Mouse (Mus musculus): ENCODE data around the gene Spen.
A peak's percentile ranks its signal among the peaks of the same experiment; 100 is the strongest.

Gene Spen

GRCm38 (mm10) chr4:141526936-141527650 lies 11.3 kb downstream of the Spen start:
- DNase-seq: no peak

GRCm38 (mm10) chr4:141525940-141526339 lies 12.5 kb downstream of the Spen start:
- no peak for DNase-seq

GRCm38 (mm10) chr4:141524658-141525057 lies 13.7 kb downstream of the Spen start:
- no peak for DNase-seq

GRCm38 (mm10) chr4:141523128-141523527 lies 15.3 kb downstream of the Spen start:
- DNase-seq: no peak

DNA sequence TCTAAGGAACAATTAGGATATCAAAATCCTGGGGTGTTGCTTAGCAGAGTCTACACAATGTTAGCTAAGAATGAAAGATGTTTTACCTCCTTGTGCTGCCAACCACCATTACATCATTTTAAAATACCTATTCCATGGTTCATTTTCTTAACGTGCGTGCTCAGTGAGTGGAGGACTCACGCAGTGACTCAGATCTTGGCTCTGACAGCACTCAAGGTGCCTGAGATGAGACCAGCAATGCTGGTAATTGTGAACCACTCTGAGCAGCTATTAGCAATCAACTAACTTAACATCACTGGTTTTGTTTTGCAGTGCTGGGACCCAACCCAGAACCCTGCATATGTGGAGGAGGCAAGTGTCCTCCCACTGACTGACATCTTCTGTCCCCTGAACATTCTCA lies 20.0 kb downstream of the Spen start:
- no peak for DNase-seq

DNA sequence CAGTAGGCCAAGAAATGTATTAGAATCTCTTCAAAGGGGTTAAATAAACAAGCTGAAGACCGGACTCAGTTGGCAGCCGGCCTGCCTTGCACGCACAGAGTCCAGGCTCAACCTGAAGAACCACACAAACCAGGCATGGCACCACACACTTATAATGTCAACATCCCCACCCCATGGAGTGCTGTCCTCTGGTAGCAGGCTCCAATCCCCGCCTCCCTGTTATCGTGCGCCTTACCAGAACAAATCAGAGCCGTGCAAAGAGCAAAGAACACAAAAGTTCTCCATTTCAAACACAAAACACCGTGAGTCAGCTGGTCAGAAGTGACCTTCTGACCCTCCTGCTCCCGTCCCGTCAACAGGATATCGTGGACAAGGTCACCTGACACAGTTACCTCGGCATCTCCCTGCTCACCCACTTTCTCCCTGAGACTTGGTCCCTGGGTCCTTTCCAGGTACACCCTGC lies 24.2 kb downstream of the Spen start:
- no peak for DNase-seq

DNA sequence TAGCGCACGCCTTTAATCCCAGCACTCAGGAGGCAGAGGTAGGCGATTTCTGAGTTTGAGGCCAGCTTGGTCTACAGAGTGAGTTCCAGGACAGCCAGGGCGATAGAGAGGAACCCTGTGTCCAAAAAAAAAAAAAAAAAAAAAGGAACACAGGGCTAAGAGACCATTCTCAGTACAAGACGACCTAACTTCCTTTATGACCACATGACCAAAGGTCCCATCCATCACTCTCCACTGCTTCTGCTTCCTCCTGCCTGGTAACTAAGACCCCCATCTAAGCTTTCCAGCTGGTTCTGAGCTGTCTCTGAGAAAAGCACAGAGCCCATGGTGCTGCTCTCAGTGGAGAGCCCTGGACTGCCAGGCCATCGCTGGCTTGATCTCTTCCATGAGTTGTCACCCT lies 26.3 kb downstream of the Spen start:
- DNase-seq: no peak

DNA sequence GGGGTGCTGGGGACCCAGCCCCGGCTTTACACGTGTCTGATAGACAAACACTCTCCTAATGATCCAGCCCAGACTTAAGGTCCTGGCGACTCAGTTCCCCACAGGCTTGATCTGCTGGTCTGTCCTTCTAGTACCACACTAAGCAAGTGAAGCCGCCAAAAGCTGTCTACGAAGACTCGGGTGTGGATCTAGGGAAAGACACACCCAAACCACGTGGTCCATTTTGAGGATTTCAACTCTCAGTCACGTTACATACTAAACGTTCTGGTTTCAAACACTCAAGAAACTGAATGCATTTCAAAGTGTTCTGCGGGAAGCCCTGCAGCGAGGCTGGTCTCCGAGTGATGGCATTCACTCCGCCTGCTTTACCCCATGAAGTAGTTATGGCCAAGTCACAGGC lies 27.9 kb downstream of the Spen start:
- DNase-seq: no peak

DNA sequence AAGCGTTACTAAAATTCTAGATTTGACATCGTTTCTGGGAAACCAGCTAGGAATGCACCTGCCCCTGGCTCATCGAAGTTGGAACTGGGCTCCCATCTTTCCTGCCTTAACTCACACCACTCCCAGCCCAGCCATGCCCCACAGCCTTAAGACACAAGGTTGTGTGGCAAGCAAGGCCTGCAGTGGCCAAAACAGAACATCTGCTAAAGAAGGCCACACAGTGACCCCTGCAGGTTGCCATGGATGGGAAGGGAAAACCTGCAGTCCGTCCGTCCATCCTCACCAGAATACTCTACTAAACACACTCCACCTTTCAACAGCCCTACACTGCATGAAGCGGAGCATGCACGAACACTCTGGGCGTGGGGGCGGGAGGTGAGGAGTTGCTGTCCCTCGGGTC lies 31.5 kb downstream of the Spen start:
- no peak for DNase-seq

DNA sequence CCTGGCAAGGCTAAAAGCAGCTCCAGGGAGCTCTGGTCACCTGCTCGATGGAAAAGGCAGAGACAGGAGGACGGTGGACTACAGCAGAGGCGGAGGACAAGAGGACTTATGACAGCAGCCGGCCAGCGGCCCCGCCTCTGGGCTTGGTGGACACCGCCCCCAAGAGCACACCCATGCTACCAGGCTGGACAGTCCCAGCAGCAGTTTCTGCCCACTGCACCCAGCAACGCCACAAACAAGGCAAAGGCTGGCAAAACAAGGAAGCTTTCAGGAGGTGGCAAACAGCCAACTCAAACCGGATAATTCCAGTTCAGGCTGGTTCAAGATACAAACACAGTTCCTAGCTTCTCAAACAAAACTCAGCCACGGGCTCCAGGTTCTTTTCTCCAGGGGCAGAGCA lies 32.0 kb downstream of the Spen start:
- peak; percentile 78 for DNase-seq

DNA sequence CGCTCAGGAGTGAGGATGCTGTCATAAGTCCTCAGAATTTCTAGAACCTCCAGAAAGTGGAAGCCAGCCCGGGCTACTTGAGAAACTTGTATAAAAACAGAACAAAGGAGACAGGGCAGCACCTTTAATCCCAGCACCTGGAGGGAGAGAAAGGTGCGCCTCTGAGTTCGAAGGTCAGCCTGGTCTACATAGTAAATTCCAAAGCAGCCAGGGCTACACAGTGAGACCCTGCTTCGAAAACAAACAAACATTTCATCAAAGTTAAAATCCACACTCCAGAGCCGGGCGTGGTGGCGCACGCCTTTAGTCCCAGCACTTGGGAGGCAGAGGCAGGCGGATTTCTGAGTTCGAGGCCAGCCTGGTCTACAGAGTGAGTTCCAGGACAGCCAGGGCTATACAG lies 32.6 kb downstream of the Spen start:
- DNase-seq: no peak

DNA sequence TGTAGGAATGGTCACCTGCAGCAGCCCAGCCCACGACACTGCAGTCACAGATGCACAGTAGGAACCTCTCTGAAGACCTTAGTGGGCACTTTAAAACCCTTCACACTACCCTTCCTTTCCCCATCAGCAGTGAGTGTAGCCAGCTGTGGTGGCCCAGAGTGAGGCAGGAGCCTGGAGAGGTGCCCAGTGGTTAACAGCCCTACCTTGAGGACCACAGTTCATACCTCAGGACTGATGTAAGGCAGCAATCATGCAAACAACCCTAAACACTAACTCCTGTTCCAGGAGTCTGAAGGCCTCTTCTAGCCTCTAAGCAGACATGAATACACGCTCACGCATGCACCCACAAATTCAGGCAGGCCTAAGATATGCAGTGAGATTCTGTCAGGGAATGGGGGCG lies 33.9 kb downstream of the Spen start:
- no peak for DNase-seq

DNA sequence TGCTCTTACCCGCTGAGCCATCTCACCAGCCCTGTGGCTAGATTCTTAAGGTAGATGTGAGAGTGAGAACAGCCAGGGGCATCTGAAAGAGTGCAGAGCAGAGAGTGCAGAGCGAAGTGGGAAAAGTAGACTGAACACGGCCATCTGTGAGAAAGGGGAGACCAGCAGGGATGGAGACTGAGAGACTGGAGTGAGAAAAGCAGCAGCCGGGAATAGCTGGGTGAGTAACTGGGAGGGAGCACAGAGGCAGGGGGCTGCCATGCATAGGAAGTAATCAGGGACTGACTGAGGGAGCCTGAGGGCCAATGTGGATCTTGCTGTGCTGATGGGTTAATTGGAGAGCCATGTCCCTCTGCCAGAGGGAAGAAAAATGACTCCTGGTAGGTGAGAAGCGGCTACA lies 35.7 kb downstream of the Spen start:
- DNase-seq: no peak

- peak; percentile 51 for DNase-seq
Observed at GRCm38 (mm10) chr4:141501058-141501457, 37.3 kb downstream of the Spen start.

GRCm38 (mm10) chr4:141500637-141501036 lies 37.8 kb downstream of the Spen start:
- no peak for DNase-seq

- DNase-seq: no peak
Observed at GRCm38 (mm10) chr4:141488670-141489069, 49.7 kb downstream of the Spen start.

DNA sequence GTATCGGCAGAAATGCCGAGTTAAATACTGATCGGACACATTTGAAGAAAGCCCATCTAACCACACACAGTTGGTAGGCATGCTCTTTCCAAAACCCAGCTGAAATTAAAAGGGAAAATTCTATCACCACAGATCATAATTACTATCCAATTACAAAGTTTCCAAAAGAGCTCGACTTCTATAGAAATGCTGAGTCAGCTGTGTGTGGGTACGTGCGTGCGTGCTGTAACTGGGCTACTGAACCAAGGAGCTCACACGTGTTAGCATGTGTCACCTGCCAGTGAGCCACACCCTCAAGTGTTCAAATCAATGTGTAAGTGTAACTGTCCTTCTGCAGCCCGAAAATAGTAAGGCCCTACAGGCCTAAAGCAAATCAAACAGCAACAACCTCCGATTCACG lies 50.8 kb downstream of the Spen start:
- no peak for DNase-seq

DNA sequence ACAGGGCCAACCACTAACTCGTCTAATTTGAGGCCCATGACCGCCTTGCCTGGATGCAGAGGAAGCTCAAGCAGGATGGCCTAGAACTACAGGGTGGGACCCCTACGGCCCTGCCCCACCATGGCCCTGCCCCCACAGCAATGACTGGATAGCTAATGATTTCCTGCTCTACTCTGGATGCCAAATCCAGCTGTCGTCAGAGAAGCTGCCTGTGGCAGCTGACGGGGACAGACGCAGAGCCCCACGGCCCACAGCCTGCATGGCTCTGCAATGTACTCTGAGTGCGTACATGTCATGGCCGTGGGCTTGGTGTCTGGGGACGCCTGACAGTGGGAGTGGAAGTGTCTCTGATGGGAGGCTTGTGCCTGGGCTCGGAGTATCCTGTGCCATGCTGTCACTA lies 54.3 kb downstream of the Spen start:
- DNase-seq: no peak

DNA sequence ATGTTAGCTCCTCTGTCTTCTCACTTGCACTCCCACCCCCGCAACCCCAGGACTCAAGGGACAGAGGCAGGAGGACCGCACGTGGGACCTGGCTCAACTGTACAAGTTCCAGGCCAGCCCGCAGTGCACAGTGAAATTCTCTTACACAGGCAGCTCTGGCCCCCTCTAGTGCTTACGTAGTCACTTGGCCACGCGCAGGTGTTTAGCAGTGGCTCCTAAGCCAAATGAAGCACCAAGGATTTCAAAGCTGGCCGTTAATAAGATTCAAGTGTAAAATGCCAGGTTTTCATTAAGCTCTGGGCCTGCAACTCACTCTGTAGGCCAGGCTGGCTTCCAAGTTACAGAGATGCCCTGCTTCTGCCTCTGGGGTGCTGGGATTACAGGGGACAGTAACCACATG lies 59.0 kb downstream of the Spen start:
- DNase-seq: no peak

DNA sequence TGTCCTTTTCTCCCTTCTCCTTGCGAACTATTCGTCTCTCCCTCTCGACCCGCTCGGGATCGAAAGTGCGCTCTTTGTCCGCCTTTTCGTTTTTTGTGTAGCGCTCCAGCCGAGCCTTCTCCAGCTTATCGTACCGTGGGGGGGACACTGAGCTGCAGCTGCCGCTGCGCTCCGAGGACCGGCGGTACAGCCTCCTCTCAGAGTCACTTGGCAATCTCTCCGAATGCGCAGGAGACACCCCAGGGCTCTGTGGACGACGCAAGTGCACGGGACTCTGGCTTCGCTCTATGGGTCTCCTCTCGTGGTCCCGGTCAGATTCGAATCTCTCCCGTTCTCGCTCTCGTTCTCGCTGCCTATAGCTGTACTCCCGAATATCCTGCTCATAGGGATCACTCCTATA lies 59.6 kb downstream of the Spen start:
- DNase-seq: no peak

DNA sequence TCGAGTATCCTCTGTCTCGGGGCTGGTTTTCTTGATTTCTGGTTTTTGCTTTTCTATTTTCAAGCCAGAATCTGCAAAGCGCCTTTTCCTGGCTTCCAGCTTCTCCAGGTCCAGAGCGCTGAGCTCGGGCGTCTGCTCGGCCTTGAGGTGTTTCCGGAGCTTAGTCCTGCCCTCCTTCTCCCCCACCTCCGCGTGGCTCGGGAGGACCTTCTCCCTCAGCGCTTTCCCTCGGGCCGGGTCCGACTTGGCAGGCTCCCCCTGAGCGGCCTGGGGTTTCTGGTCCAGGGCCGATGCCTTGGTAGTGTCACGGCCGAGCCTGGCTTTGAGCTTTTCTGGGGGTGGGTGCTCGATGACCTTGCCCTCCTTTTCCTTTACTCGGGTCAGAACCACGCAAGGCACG lies 60.2 kb downstream of the Spen start:
- no peak for DNase-seq

GRCm38 (mm10) chr4:141477681-141478102 lies 60.7 kb downstream of the Spen start:
- DNase-seq: peak; percentile 82

GRCm38 (mm10) chr4:141474431-141474830 lies 64.0 kb downstream of the Spen start:
- DNase-seq: no peak

GRCm38 (mm10) chr4:141472641-141473321 lies 65.6 kb downstream of the Spen start:
- no peak for DNase-seq

GRCm38 (mm10) chr4:141471491-141471890 lies 66.9 kb downstream of the Spen start:
- DNase-seq: no peak
